Mouse (Mus musculus): Measurements from ENCODE around the gene Rdh12. TPM values are rescaled to one million over a fixed set of nuclear protein-coding genes. Genes with fewer than 3 reads are reported as not detected.
A peak's percentile ranks its signal among the peaks of the same experiment; 100 is the strongest.
"Not testable (repeated sequence)": the region's sequence is repeated elsewhere in the genome, so short reads cannot be mapped to it uniquely, and the experiment has no call there.

Gene Rdh12
- polyA plus RNA-seq (2015; fragmentation: Nextera tagmentation; extraction: Ambion mirVana): 1.7 and 1.8 TPM in 2 replicates

GRCm38 (mm10) chr12:79208703-79209464 lies at the start of gene Rdh12:
Rdh12 (plus strand) TSS chr12:79208914.
- peak within 1 kb of the TSS; percentile 67 for H3K4me2 ChIP-seq
- H3K4me1 ChIP-seq: peaks cover 12% of the 10 kb centered on the region
- WGBS: 3% methylated on average over 13 of the region's 13 CpGs
- H3K9ac ChIP-seq: peak within 1 kb of the TSS; percentile 24; the same call in 1 of the 2 replicates
- no peaks in the 10 kb centered on the region for H3K27me3 ChIP-seq
- H3K9me3 ChIP-seq: no peaks in the 10 kb centered on the region
- no peak within 1 kb of the TSS for H3K27ac ChIP-seq
- H3K4me3 ChIP-seq: peak within 1 kb of the TSS; percentile 42
- H3K36me3 ChIP-seq: no peaks in the 10 kb centered on the region
- peak; percentile 73; the same call in 1 of the 2 replicates for ATAC-seq (ENCODE audit: borderline replicate concordance, extremely low read depth, low FRiP score, low TSS enrichment)

GRCm38 (mm10) chr12:79162876-79163275 lies 45.8 kb upstream of the Rdh12 start:
- WGBS: 93% methylated on average over 3 of the region's 3 CpGs
- no peaks in the 10 kb centered on the region for H3K27me3 ChIP-seq
- no peak for ATAC-seq (ENCODE audit: borderline replicate concordance, extremely low read depth, low FRiP score, low TSS enrichment)
- H3K9ac ChIP-seq: no peak overlapping the region
- no peaks in the 10 kb centered on the region for H3K4me1 ChIP-seq
- H3K9me3 ChIP-seq: no peaks in the 10 kb centered on the region
- no peak overlapping the region for H3K27ac ChIP-seq
- H3K4me3 ChIP-seq: no peak overlapping the region
- no peak overlapping the region for H3K4me2 ChIP-seq
- peaks cover 67% of the 10 kb centered on the region for H3K36me3 ChIP-seq

GRCm38 (mm10) chr12:79169173-79169572 lies 39.5 kb upstream of the Rdh12 start:
- Histone ChIP-seq H3K4me3 (no peak overlapping the region), H3K9ac (no peak overlapping the region), H3K27ac (no peak overlapping the region), H3K9me3 (no peaks in the 10 kb centered on the region), H3K27me3 (no peaks in the 10 kb centered on the region), H3K4me2 (no peak overlapping the region), H3K4me1 (peaks cover 7% of the 10 kb centered on the region), H3K36me3 (peaks cover 14% of the 10 kb centered on the region)
- ATAC-seq (ENCODE audit: borderline replicate concordance, extremely low read depth, low FRiP score, low TSS enrichment): no peak

- WGBS: 77% methylated on average over 3 of the region's 3 CpGs
- Histone ChIP-seq H3K27ac (no peak overlapping the region), H3K9ac (no peak overlapping the region), H3K4me1 (peaks cover 7% of the 10 kb centered on the region), H3K4me3 (no peak overlapping the region), H3K4me2 (no peak overlapping the region), H3K9me3 (no peaks in the 10 kb centered on the region), H3K36me3 (peaks cover 11% of the 10 kb centered on the region), H3K27me3 (no peaks in the 10 kb centered on the region)
- ATAC-seq (ENCODE audit: borderline replicate concordance, extremely low read depth, low FRiP score, low TSS enrichment): no peak
Measured at GRCm38 (mm10) chr12:79170421-79170820, 38.3 kb upstream of the Rdh12 start.

- 25% methylated on average over 12 of the region's 12 CpGs for WGBS
- peak overlapping the region; percentile 96; the same call in 1 of the 2 replicates for H3K27ac ChIP-seq
Measured at GRCm38 (mm10) chr12:79171269-79171995, 37.3 kb upstream of the Rdh12 start.

GRCm38 (mm10) chr12:79172019-79172941 lies 36.4 kb upstream of the Rdh12 start, which contains the start of gene Vti1b:
Vti1b (minus strand) TSS chr12:79172667.
- Histone ChIP-seq H3K27me3 (no peaks in the 10 kb centered on the region), H3K4me1 (peaks cover 7% of the 10 kb centered on the region), H3K4me2 (peak within 1 kb of the TSS; percentile 80), H3K36me3 (peaks cover 14% of the 10 kb centered on the region), H3K9ac (peak within 1 kb of the TSS; percentile 83), H3K27ac (peak within 1 kb of the TSS; percentile 96), H3K4me3 (peak within 1 kb of the TSS; percentile 99), H3K9me3 (no peaks in the 10 kb centered on the region)
- peak; percentile 99 for ATAC-seq (ENCODE audit: borderline replicate concordance, extremely low read depth, low FRiP score, low TSS enrichment)
- WGBS: under 1% methylated on average over 73 of the region's 73 CpGs

More at GRCm38 (mm10) chr12:79171269-79171995, 37.3 kb upstream of the Rdh12 start:
- Histone ChIP-seq H3K4me2 (peak overlapping the region; percentile 80), H3K4me3 (peak overlapping the region; percentile 99), H3K36me3 (peaks cover 14% of the 10 kb centered on the region), H3K4me1 (peaks cover 7% of the 10 kb centered on the region), H3K9ac (peak overlapping the region; percentile 83), H3K9me3 (no peaks in the 10 kb centered on the region), H3K27me3 (no peaks in the 10 kb centered on the region)
- no peak for ATAC-seq (ENCODE audit: borderline replicate concordance, extremely low read depth, low FRiP score, low TSS enrichment)

GRCm38 (mm10) chr12:79173721-79174120 lies 35.0 kb upstream of the Rdh12 start:
- no peak for ATAC-seq (ENCODE audit: borderline replicate concordance, extremely low read depth, low FRiP score, low TSS enrichment)
- H3K4me3 ChIP-seq: no peak overlapping the region
- no peaks in the 10 kb centered on the region for H3K9me3 ChIP-seq
- 75% methylated on average over 5 of the region's 5 CpGs for WGBS
- H3K36me3 ChIP-seq: peaks cover 19% of the 10 kb centered on the region
- no peak overlapping the region for H3K27ac ChIP-seq
- H3K4me1 ChIP-seq: peaks cover 7% of the 10 kb centered on the region
- H3K4me2 ChIP-seq: no peak overlapping the region
- no peaks in the 10 kb centered on the region for H3K27me3 ChIP-seq
- H3K9ac ChIP-seq: no peak overlapping the region

GRCm38 (mm10) chr12:79175998-79176397 lies 32.7 kb upstream of the Rdh12 start:
- Histone ChIP-seq H3K9me3 (no peaks in the 10 kb centered on the region), H3K4me1 (peaks cover 7% of the 10 kb centered on the region), H3K27me3 (no peaks in the 10 kb centered on the region), H3K4me3 (no peak overlapping the region), H3K9ac (no peak overlapping the region), H3K27ac (no peak overlapping the region), H3K4me2 (no peak overlapping the region), H3K36me3 (peaks cover 23% of the 10 kb centered on the region)
- 94% methylated on average over 5 of the region's 5 CpGs for WGBS
- ATAC-seq (ENCODE audit: borderline replicate concordance, extremely low read depth, low FRiP score, low TSS enrichment): no peak

GRCm38 (mm10) chr12:79185160-79185559 lies 23.6 kb upstream of the Rdh12 start:
- H3K4me1 ChIP-seq; ATAC-seq (ENCODE audit: borderline replicate concordance, extremely low read depth, low FRiP score, low TSS enrichment); H3K27me3 ChIP-seq; H3K4me2 ChIP-seq; H3K9me3 ChIP-seq; H3K9ac ChIP-seq; H3K4me3 ChIP-seq; H3K27ac ChIP-seq: not testable (repeated sequence)
- H3K36me3 ChIP-seq: peaks cover 69% of the 10 kb centered on the region
- WGBS: 84% methylated on average over 4 of the region's 6 CpGs

- ATAC-seq (ENCODE audit: borderline replicate concordance, extremely low read depth, low FRiP score, low TSS enrichment): peak; percentile 79
- H3K9ac ChIP-seq: peak overlapping the region; percentile 61
- H3K4me3 ChIP-seq: peak overlapping the region; percentile 67
- no peaks in the 10 kb centered on the region for H3K27me3 ChIP-seq
- 0% methylated on average over 18 of the region's 18 CpGs for WGBS
- peaks cover 10% of the 10 kb centered on the region for H3K4me1 ChIP-seq
- peaks cover 23% of the 10 kb centered on the region for H3K36me3 ChIP-seq
- H3K27ac ChIP-seq: peak overlapping the region; percentile 17; the same call in 1 of the 2 replicates
- H3K9me3 ChIP-seq: no peaks in the 10 kb centered on the region
- peak overlapping the region; percentile 81 for H3K4me2 ChIP-seq
Measured at GRCm38 (mm10) chr12:79190931-79191673, 17.6 kb upstream of the Rdh12 start.

- Histone ChIP-seq H3K27me3 (no peaks in the 10 kb centered on the region), H3K4me3 (peak overlapping the region; percentile 67), H3K36me3 (peaks cover 17% of the 10 kb centered on the region), H3K9ac (peak overlapping the region; percentile 61), H3K4me2 (peak overlapping the region; percentile 81), H3K9me3 (no peaks in the 10 kb centered on the region), H3K4me1 (peaks cover 10% of the 10 kb centered on the region), H3K27ac (peak overlapping the region; percentile 17; the same call in 1 of the 2 replicates)
- peak; percentile 91 for ATAC-seq (ENCODE audit: borderline replicate concordance, extremely low read depth, low FRiP score, low TSS enrichment)
- WGBS: 6% methylated on average over 14 of the region's 14 CpGs
Measured at GRCm38 (mm10) chr12:79191701-79192100, 17.0 kb upstream of the Rdh12 start.
